Mouse (Mus musculus): Measurements from ENCODE around the gene C1ql1. TPM values are rescaled to one million over a fixed set of nuclear protein-coding genes. Genes with fewer than 3 reads are reported as not detected.
A peak's percentile ranks its signal among the peaks of the same experiment; 100 is the strongest.

Gene C1ql1
- total RNA-seq, 2 experiments from 2014 or later, result 0.17 TPM; not detected in 1

GRCm38 (mm10) chr11:102961082-102961481, 14.6 kb upstream of the C1ql1 start:
- intact Hi-C loops (cut with DNase I), result no loop called here
- DNase-seq, result no peak

DNA sequence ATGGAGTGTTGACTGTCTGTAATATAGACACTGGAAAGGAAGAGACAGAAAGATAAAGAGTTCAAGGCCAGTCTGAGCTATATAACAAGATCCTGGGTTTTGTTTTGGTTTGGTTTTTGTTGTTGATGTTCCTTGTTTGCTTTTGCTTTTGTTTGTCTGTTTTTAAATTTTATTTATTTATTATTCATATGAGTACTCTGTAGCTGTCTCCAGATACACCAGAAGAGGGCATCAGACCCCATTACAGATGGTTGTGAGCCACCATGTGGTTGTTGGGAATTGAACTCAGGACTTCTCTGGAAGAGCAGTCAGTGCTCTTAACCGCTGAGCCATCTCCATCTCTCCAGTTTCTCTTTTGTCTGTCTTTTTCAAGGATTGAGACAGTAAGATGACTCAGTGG, 12.4 kb upstream of the C1ql1 start:
- intact Hi-C loops (cut with DNase I), result no loop called here
- no peak for DNase-seq

GRCm38 (mm10) chr11:102958431-102958830, 11.9 kb upstream of the C1ql1 start:
- intact Hi-C loops (cut with DNase I), result no loop called here
- no peak for DNase-seq

- intact Hi-C loops (cut with DNase I), result no loop called here
- DNase-seq, result no peak
Observed at GRCm38 (mm10) chr11:102957692-102958091, 11.2 kb upstream of the C1ql1 start.

DNA sequence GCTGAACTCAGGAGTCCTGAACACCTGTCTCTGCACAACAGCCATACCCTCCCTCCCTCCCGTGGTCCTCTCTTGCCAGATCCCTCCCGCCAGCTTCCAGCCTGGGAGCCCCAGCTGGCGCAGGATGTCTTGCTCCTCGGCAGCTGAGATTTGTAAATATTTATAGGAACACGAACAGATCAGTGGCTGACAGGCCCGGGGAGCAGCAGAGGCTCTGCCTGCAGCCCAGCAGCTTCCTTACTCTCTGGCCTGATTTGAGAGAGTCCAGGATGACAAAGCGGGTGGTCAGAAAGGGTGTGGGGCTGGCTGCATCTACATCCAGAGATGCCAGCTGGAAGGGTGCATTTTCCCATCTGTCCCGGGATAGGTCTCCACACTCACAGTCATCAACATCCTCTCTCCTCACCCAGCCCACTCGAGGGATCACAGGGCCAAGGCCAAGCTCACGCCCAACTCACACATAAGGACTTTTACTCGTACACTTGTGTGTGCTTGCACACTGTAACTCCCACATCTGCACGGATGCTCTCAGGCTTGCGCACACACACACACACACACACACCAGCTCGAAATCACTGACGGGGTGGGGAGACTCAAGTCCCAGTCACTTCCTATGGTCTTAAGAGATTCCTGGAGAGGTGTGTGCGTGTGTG, 10.6 kb upstream of the C1ql1 start:
- DNase-seq, result no peak
- intact Hi-C loops (cut with DNase I), result no loop called here

- intact Hi-C loops (cut with DNase I), result no loop called here
- no peak for DNase-seq
Observed at GRCm38 (mm10) chr11:102952922-102953321, 6.4 kb upstream of the C1ql1 start.

GRCm38 (mm10) chr11:102948043-102948961, 1.8 kb upstream of the C1ql1 start:
- intact Hi-C loops (cut with DNase I), result no loop called here
- no peak for DNase-seq

GRCm38 (mm10) chr11:102946992-102947343, 480 bp upstream of the C1ql1 start:
- intact Hi-C loops (cut with DNase I), result no loop called here

GRCm38 (mm10) chr11:102945306-102946264, 903 bp downstream of the C1ql1 start:
- no peak for DNase-seq
- intact Hi-C loops (cut with DNase I), result no loop called here

More at GRCm38 (mm10) chr11:102946992-102947343, 480 bp upstream of the C1ql1 start:
- no peak for DNase-seq

- no peak for DNase-seq
- intact Hi-C loops (cut with DNase I), result no loop called here
Observed at GRCm38 (mm10) chr11:102941236-102941635, 5.3 kb downstream of the C1ql1 start.

DNA sequence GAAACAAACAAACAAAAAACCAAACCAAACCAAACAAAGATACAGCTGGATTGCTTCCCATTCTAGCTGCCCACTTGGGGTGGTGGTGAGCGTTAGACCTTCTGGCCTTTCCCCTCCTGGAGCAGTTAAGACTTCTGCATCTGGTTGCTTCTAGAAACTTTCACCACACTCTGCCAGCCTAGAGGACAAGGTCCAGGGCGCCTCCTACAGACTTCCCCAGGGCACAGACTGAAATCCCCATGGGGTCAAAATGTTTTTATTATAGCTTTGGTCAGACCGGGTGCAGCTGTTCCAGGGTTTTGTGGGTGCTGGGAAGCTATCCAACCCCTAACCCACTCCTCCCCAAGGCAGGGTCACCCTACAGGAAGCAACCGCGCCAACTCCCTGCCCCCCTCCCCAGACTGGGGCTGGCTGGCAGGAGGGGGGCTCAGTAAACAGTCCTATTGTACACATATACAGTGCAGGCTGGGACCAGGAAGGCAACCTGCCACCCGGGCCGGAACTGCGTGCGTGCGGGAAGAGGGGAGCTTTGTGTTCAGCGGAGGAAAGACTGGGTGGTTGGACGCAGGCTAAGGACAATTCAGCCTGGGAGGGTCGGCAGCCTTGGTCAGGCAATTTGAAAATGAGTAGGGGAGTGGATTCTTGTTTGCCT, 7.3 kb downstream of the C1ql1 start:
- no peak for DNase-seq
- intact Hi-C loops (cut with DNase I), result no loop called here

GRCm38 (mm10) chr11:102937529-102938182, 8.8 kb downstream of the C1ql1 start:
- intact Hi-C loops (cut with DNase I), result no loop called here
- no peak for DNase-seq

DNA sequence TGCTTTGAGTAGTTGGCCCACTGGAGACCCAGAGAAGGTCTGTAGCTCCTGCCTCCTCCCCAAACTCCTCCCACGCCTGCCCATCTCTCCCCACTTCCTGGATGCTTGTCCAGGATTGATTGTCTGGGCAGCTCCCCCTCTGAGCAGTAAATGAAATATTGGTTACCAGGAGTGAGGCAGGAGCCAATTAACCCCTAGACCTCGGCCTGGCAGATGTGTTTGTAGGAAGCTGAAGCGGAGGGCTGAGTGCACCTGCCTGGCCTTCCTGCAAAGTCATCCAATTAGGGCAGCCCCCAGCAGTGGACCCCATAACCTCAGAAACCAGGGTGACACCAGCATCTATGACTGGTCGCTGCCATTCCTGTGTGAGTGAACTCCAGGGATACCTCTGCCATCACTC, 10.2 kb downstream of the C1ql1 start:
- intact Hi-C loops (cut with DNase I), result no loop called here
- DNase-seq, result no peak

DNA sequence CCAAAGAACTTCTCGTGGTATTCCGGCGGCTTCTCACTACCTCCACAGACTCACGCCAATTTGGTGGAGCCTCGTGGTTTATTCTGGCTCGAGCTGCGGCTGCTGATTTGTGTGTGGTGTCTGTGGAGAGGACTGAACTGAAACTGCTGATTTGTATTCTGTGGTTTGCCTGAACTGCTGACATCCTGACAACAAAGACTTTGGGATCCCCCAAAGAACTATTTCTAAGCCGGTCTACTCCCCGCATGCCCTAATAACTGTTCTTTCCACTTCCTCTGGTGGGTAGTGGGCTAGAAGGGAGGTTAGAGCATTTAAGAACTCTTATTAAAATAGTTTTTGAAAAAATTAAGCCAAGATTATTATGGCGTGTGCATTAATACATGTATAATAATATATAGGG, 15.8 kb downstream of the C1ql1 start:
- intact Hi-C loops (cut with DNase I), result no loop called here
- no peak for DNase-seq

DNA sequence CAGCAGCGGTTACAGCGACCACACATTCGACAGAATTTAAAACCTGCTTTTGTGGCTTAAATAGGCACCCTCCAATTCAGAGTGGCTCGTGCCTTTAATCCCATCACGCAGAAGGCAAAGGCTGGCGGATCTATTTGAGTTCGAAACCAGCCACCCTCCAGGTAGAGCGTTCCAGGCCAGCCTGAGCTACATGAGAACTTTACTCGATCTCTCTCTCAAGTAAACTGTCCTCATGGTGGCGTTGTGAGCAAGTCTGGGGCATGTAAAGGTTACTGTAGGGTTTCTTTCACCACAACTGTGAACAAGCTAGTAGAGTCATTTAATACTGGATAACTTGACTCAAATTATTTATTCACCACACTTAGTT, 21.2 kb downstream of the C1ql1 start:
- no peak for DNase-seq
- intact Hi-C loops (cut with DNase I), result no loop called here

DNA sequence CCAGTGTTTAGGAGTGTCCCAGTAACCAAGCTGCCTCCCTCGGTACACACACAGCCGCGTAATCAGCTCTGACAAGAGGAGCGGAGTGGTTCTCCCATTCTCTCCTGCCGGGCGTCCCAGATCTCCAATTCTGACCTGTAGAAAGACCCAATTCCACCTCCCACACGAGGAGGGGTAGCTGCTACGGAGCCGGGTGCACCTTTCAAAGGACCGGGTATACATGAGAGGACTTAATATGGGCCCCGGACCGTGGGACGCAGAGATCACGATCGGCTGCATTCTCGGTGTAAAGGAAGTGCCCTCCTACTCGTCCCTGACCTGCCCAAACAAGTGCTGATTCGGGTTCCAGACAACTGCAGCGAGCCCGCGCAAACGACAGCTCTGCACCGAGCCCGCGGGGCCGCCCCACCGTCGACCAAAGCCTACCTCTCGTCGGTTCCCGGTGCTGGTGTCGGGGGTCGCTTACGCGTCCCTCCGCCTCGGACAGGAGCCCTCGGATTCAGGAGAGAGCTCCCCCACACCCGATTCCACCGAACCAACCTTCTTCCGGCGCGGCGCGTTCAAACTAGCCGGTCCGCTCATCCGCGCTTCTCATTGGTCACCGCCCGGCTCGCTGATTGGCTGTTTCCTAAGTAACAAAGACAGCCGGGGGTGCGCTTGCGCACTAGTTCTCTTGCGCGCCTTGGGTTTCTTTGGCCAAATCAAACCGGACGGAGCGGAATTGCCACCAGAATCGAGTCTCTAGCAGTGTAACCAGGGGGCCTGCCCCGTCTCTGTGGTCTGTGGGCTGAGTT, 21.7 kb downstream of the C1ql1 start, which contains the start of gene Kif18b:
TSS of gene Kif18b (minus strand) at position 568 of the 794 bp plus-strand sequence.
- peak; percentile 85 to 90 for DNase-seq
- intact Hi-C loops (cut with DNase I), result no loop called here

- intact Hi-C loops (cut with DNase I), result no loop called here
- no peak for DNase-seq
Observed at GRCm38 (mm10) chr11:102921491-102921890, 25.0 kb downstream of the C1ql1 start.

DNA sequence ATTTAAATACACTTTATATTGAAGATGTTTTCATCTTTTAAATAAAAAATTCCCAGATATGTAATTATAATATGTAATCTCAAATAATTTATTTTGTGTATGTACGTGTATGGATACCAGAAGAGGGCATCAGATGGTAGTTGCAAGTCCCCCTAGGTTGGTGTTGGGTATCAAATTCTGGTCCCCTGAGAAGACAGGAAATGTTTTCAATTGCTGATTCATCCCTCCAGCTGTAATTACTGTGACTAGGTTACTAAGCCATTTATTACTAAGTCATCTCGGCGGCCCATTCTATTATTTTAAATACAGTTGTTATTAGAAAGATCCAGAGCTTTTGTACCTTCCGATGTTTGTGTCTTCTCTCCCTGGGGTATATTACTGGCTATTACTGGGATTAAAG, 28.4 kb downstream of the C1ql1 start:
- intact Hi-C loops (cut with DNase I), result no loop called here
- no peak for DNase-seq

DNA sequence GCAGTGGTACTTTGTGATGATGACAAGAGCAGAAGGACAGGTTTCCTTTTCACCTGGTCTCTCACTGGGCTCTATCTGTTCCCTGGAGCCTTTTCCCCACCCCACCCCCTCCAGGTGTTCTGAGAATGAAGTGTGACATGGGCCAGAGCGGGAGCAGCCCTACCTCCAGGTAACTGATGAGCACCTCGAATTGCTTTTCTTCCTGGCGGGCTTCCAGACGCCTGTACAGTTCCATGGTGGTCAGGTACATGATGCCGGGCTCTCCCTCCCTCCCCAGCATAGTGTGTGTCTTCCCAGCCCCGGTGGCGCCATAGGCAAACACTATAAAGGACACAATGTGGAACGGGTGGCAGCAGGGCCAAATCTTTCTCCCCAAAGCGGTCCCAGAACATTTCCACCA, 31.1 kb downstream of the C1ql1 start:
- intact Hi-C loops (cut with DNase I), result no loop called here
- no peak for DNase-seq

Data from gastrocnemius, postnatal 36 days (tissue).